Mouse (Mus musculus) CH12.LX (cell line): ENCODE data around the gene Srgap3. TPM values are rescaled to one million over a fixed set of nuclear protein-coding genes. Genes with fewer than 3 reads are reported as not detected.
A peak's percentile ranks its signal among the peaks of the same experiment; 100 is the strongest.

Experiments used
- DNase-seq: peaks from one replicate; pipeline ENCODE4 v3.0.0-alpha.2; 2013; ENCODE audit errors: extremely low read depth
- H3K27ac ChIP-seq: 2 replicates; pipeline ENCODE4 v1.5.1; 2012; ENCODE audit warnings: low read depth, mild to moderate bottlenecking, control low read depth, moderate library complexity; ENCODE audit not compliant: insufficient read depth
- H3K27me3 ChIP-seq: replicated peaks from 2 replicates; pipeline ENCODE3; 2012; ENCODE audit warnings: inconsistent platforms
- H3K36me3 ChIP-seq, 2 experiments: replicated peaks in 1 of 2; 2 replicates each; pipeline versions ENCODE3 to v1.6.1; 2012; ENCODE audit warnings: inconsistent platforms in 1 of 2, low read length in 1 of 2, mild to moderate bottlenecking in 1 of 2, mixed read lengths in 1 of 2, moderate library complexity in 1 of 2; ENCODE audit not compliant: control insufficient read depth in 1 of 2, insufficient read depth in 1 of 2
- H3K4me1 ChIP-seq, 2 experiments: 2 replicates each; pipeline ENCODE4 v1.6.1; 2012; ENCODE audit warnings: inconsistent platforms in 1 of 2, moderate library complexity in 1 of 2; ENCODE audit not compliant: insufficient read depth in 2 of 2, control insufficient read depth in 1 of 2
- H3K4me2 ChIP-seq: 2 replicates; pipeline ENCODE4 v1.6.1; 2012; ENCODE audit warnings: low read depth, mild to moderate bottlenecking, control low read depth; ENCODE audit not compliant: poor library complexity, insufficient read depth, severe bottlenecking
- H3K4me3 ChIP-seq, 3 experiments: fragments of 150-350 bp in 1 of 3; sonication (generic) in 1 of 3; replicated peaks in 1 of 3; 2 replicates each; pipeline versions ENCODE3 to v1.5.1; 2011 to 2012; ENCODE audit warnings: low read depth in 2 of 3, low read length in 2 of 3, mild to moderate bottlenecking in 2 of 3, moderate library complexity in 2 of 3, control low read depth in 1 of 3, improper control_type of control experiment in 1 of 3, inconsistent platforms in 1 of 3, mixed read lengths in 1 of 3; ENCODE audit not compliant: poor library complexity in 1 of 3
- H3K79me2 ChIP-seq: replicated peaks from 2 replicates; pipeline ENCODE4 v1.6.1; 2012; ENCODE audit warnings: mild to moderate bottlenecking, moderate library complexity; ENCODE audit not compliant: control insufficient read depth, poor library complexity, insufficient read depth, severe bottlenecking; ENCODE audit errors: extremely low read depth
- H3K9ac ChIP-seq: 2 replicates; pipeline ENCODE4 v1.6.1; 2012; ENCODE audit warnings: low read depth, mild to moderate bottlenecking, control low read depth, moderate library complexity; ENCODE audit not compliant: insufficient read depth
- H3K9me3 ChIP-seq: replicated peaks from 2 replicates; pipeline ENCODE3; 2012; ENCODE audit warnings: low read length, inconsistent platforms, mixed read lengths
- BHLHE40 ChIP-seq: IDR thresholded peaks from 2 replicates; pipeline ENCODE4 v1.6.1; 2011; ENCODE audit warnings: mild to moderate bottlenecking, low read depth, low read length, improper control_type of control experiment
- CHD1 ChIP-seq: IDR thresholded peaks from 2 replicates; pipeline ENCODE4 v1.6.1; 2012; ENCODE audit warnings: low read depth, low read length, improper control_type of control experiment, inconsistent platforms
- CHD2 ChIP-seq: IDR thresholded peaks from 2 replicates; pipeline ENCODE4 v1.6.1; 2011; ENCODE audit warnings: low read length, improper control_type of control experiment
- CTCF ChIP-seq, 2 experiments: IDR thresholded peaks in 1 of 2; conservative IDR thresholded peaks in 1 of 2; 2 replicates each; pipeline ENCODE4 v1.5.1; 2011 to 2012; ENCODE audit warnings: low read depth in 2 of 2, low read length in 2 of 2, improper control_type of control experiment in 1 of 2, inconsistent platforms in 1 of 2, mild to moderate bottlenecking in 1 of 2, moderate library complexity in 1 of 2
- ELF1 ChIP-seq: IDR thresholded peaks from 2 replicates; pipeline ENCODE4 v1.6.1; 2014; ENCODE audit warnings: low read depth, mild to moderate bottlenecking, inconsistent platforms, low read length, improper control_type of control experiment
- EP300 ChIP-seq: IDR thresholded peaks from 2 replicates; pipeline ENCODE4 v1.6.1; 2011; ENCODE audit warnings: low read length, improper control_type of control experiment
- ETS1 ChIP-seq: conservative IDR thresholded peaks from 2 replicates; pipeline ENCODE4 v1.6.1; 2012; ENCODE audit warnings: low read depth, mild to moderate bottlenecking, inconsistent platforms, low read length, improper control_type of control experiment, moderate library complexity
- GABPA ChIP-seq: IDR thresholded peaks from 2 replicates; pipeline ENCODE4 v1.6.1; 2012; ENCODE audit warnings: low read depth, low read length, improper control_type of control experiment, inconsistent platforms; ENCODE audit not compliant: insufficient replicate concordance
- HCFC1 ChIP-seq: IDR thresholded peaks from 2 replicates; pipeline ENCODE4 v1.6.1; 2012; ENCODE audit warnings: low read depth, mild to moderate bottlenecking, inconsistent platforms, low read length, improper control_type of control experiment
- IRF4 ChIP-seq: IDR thresholded peaks from 2 replicates; pipeline ENCODE4 v1.6.1; 2014; ENCODE audit warnings: low read depth, mild to moderate bottlenecking, inconsistent platforms, low read length, improper control_type of control experiment
- JUN ChIP-seq: IDR thresholded peaks from 2 replicates; pipeline ENCODE4 v1.6.1; 2011; ENCODE audit warnings: low read depth, mild to moderate bottlenecking, low read length, improper control_type of control experiment, moderate library complexity; ENCODE audit not compliant: insufficient read depth
- JUND ChIP-seq: conservative IDR thresholded peaks from 2 replicates; pipeline ENCODE4 v1.6.1; 2011; ENCODE audit warnings: low read depth, low read length, improper control_type of control experiment
- KAT2A ChIP-seq: IDR thresholded peaks from 2 replicates; pipeline ENCODE4 v1.6.1; 2012; ENCODE audit warnings: low read length, improper control_type of control experiment, inconsistent platforms; ENCODE audit not compliant: insufficient replicate concordance
- MAFK ChIP-seq: IDR thresholded peaks from 2 replicates; pipeline ENCODE4 v1.6.1; 2011; ENCODE audit warnings: low read length, improper control_type of control experiment; ENCODE audit not compliant: insufficient replicate concordance
- MAX ChIP-seq: IDR thresholded peaks from 2 replicates; pipeline ENCODE4 v1.6.1; 2011; ENCODE audit warnings: low read length, improper control_type of control experiment
- MAZ ChIP-seq: IDR thresholded peaks from 2 replicates; pipeline ENCODE4 v1.6.1; 2012; ENCODE audit warnings: low read depth, mild to moderate bottlenecking, inconsistent platforms, low read length, improper control_type of control experiment, moderate library complexity
- MEF2A ChIP-seq: IDR thresholded peaks from 2 replicates; pipeline ENCODE4 v1.6.1; 2014; ENCODE audit warnings: low read depth, mild to moderate bottlenecking, inconsistent platforms, low read length, improper control_type of control experiment, borderline replicate concordance
- MXI1 ChIP-seq: IDR thresholded peaks from 2 replicates; pipeline ENCODE4 v1.6.1; 2011; ENCODE audit warnings: mild to moderate bottlenecking, low read depth, low read length, improper control_type of control experiment
- MYC ChIP-seq: IDR thresholded peaks from 2 replicates; pipeline ENCODE4 v1.6.1; 2011; ENCODE audit warnings: low read depth, mild to moderate bottlenecking, improper control_type of control experiment, low read length
- NELFE ChIP-seq: IDR thresholded peaks from 2 replicates; pipeline ENCODE4 v1.6.1; 2011; ENCODE audit warnings: low read depth, low read length, improper control_type of control experiment
- NRF1 ChIP-seq: IDR thresholded peaks from 2 replicates; pipeline ENCODE4 v1.6.1; 2014; ENCODE audit warnings: low read depth, mild to moderate bottlenecking, inconsistent platforms, low read length, improper control_type of control experiment, moderate library complexity
- PAX5 ChIP-seq: IDR thresholded peaks from 2 replicates; pipeline ENCODE4 v1.6.1; 2012; ENCODE audit warnings: low read length, inconsistent platforms, mixed read lengths
- POLR2A ChIP-seq: IDR thresholded peaks from 2 replicates; pipeline ENCODE4 v1.6.1; 2011; ENCODE audit warnings: low read depth, mild to moderate bottlenecking, improper control_type of control experiment, low read length
- POLR2AphosphoS2 ChIP-seq: IDR thresholded peaks from 2 replicates; pipeline ENCODE4 v1.6.1; 2011; ENCODE audit warnings: low read depth, low read length, improper control_type of control experiment
- RAD21 ChIP-seq: IDR thresholded peaks from 2 replicates; pipeline ENCODE4 v1.6.1; 2011; ENCODE audit warnings: low read depth, mild to moderate bottlenecking, low read length, improper control_type of control experiment, moderate library complexity
- RCOR1 ChIP-seq: conservative IDR thresholded peaks from 2 replicates; pipeline ENCODE4 v1.6.1; 2012; ENCODE audit warnings: low read depth, mild to moderate bottlenecking, inconsistent platforms, low read length, improper control_type of control experiment
- SIN3A ChIP-seq: IDR thresholded peaks from 2 replicates; pipeline ENCODE4 v1.6.1; 2012; ENCODE audit warnings: low read length, improper control_type of control experiment, inconsistent platforms
- SMC3 ChIP-seq: IDR thresholded peaks from 2 replicates; pipeline ENCODE4 v1.6.1; 2011; ENCODE audit warnings: low read depth, low read length, improper control_type of control experiment
- TBP ChIP-seq: conservative IDR thresholded peaks from 2 replicates; pipeline ENCODE4 v1.6.1; 2011; ENCODE audit warnings: low read depth, low read length, improper control_type of control experiment
- TCF12 ChIP-seq: IDR thresholded peaks from 2 replicates; pipeline ENCODE4 v1.6.1; 2014; ENCODE audit warnings: low read depth, mild to moderate bottlenecking, inconsistent platforms, low read length, improper control_type of control experiment
- UBTF ChIP-seq: IDR thresholded peaks from 2 replicates; pipeline ENCODE4 v1.6.1; 2012; ENCODE audit warnings: low read depth, mild to moderate bottlenecking, inconsistent platforms, low read length, improper control_type of control experiment, moderate library complexity
- USF1 ChIP-seq: IDR thresholded peaks from 2 replicates; pipeline ENCODE4 v1.6.1; 2014; ENCODE audit warnings: low read depth, mild to moderate bottlenecking, inconsistent platforms, low read length, improper control_type of control experiment
- USF2 ChIP-seq: conservative IDR thresholded peaks from 2 replicates; pipeline ENCODE4 v1.6.1; 2011; ENCODE audit warnings: low read depth, low read length, improper control_type of control experiment
- ZC3H11A ChIP-seq: IDR thresholded peaks from 2 replicates; pipeline ENCODE4 v1.6.1; 2012; ENCODE audit warnings: low read depth, mild to moderate bottlenecking, inconsistent platforms, low read length, improper control_type of control experiment
- ZKSCAN1 ChIP-seq: IDR thresholded peaks from 2 replicates; pipeline ENCODE4 v1.6.1; 2012; ENCODE audit warnings: low read depth, inconsistent platforms, low read length, improper control_type of control experiment, borderline replicate concordance
- ZMIZ1 ChIP-seq: IDR thresholded peaks from 2 replicates; pipeline ENCODE4 v1.6.1; 2012; ENCODE audit warnings: low read depth, mild to moderate bottlenecking, inconsistent platforms, low read length, improper control_type of control experiment
- ZNF384 ChIP-seq: IDR thresholded peaks from 2 replicates; pipeline ENCODE4 v1.6.1; 2012; ENCODE audit warnings: low read depth, low read length, improper control_type of control experiment, inconsistent platforms
- dilution Hi-C: fragments of 300-500 bp; cut with MboI; formaldehyde crosslinking; loops from 2 replicates; pipeline ENCODE4 v1.14.3; 2020; ENCODE audit warnings: low sequenced_read_pairs; ENCODE audit not compliant: extremely low pct_unique_long_range_greater_than_20kb, extremely low pct_ligation_motif_present
- in situ Hi-C: fragments of 300-500 bp; cut with MboI; formaldehyde crosslinking; loops from 3 replicates; pipeline ENCODE4 v1.14.3; 2019; ENCODE audit warnings: low sequenced_read_pairs, low pct_ligation_motif_present, low pct_unique_long_range_greater_than_20kb, mixed read lengths
- polyA plus RNA-seq: library from polyadenylated mRNA; unstranded; fragments of >175 nt; gene quantifications from 2 replicates; pipeline ENCODE4 v1.2.1, GENCODE M21; 2012; ENCODE audit warnings: low read depth; ENCODE audit not compliant: insufficient read length
- total RNA-seq, 2 experiments: library from RNA; depleted of rRNA; stranded (reverse); fragments of 300-350 nt in 1 of 2; fragments of >200 nt in 1 of 2; gene quantifications; 2 replicates each; pipeline ENCODE4 v1.2.3; 2012 to 2014

The Srgap3 gene
- total and polyA plus RNA-seq, 3 experiments, result 1.5 to 4.5 (median 2.1) TPM

DNA sequence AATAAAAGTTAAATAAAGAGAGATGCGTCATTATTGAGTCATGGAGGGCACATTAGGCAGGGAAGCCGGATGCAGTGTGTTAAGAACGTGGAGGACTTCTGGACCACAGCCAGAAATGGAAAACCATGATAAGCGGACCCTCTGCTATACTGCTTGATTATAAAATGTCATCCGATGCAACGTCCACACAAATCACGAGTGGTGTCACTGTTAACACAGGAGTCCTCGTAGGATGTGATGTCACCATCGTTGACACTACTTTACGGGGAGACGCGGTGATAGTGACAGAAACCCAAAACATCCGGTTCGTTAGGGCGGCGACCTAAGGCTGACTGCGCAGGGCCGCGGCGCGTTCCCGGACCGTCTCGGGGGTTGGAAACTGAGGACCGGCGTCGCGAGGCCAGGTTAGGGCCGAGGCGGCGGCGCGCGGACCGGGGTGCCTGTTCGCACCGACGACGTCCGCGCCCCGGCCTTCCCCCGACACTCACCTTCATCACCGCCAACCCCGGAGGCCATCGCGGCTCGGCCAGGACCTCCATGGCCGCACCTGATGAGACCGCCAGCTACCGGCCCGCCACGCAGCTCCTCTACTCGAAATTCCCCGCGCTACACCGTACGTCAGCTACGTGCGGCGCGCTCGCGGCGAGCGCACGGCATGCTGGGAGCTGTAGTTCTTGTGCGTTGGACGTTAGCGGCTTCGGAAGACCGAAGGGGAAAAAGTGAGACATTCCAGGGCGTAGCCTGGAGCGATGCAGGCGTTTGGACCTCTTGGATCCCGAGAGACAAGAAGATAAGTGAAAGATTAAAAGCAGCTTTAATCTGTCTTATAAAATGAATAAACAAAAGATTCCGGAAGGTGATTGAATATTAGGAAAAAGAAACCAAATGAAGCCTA, 250.8 kb downstream of the Srgap3 start, which contains the start of gene Rad18:
Gene Rad18 (minus strand): TSS at position 631 of the 895 bp plus-strand sequence.
- Histone ChIP-seq H3K4me2 (peak within 1 kb of the TSS; percentile 95), H3K27me3 (peaks cover 3% of the 10 kb centered on the region), H3K4me1 (peaks cover 0 to 24% of the 10 kb centered on the region in 2 experiments; a peak in 3 of 4 replicates), H3K9ac (peak within 1 kb of the TSS; percentile 64), H3K27ac (peak within 1 kb of the TSS; percentile 66), H3K36me3 (peaks cover 9 to 30% of the 10 kb centered on the region in 2 experiments), H3K79me2 (peaks cover 21% of the 10 kb centered on the region), H3K4me3 (peak within 1 kb of the TSS; percentile 53 to 78 (median 77)), H3K9me3 (no peaks in the 10 kb centered on the region)
- in situ Hi-C loops, result no loop called here
- peak; percentile 90 for DNase-seq
- dilution Hi-C loops, result no loop called here
- TF ChIP-seq JUND, result peak; percentile 79; the same call in 1 of the 2 replicates
- no peak for TF ChIP-seq MAZ
- no peak for TF ChIP-seq PAX5
- TF ChIP-seq ETS1, result no peak; the same call in 1 of the 2 replicates
- TF ChIP-seq KAT2A, result peak; percentile 93; the same call in 1 of the 2 replicates
- TF ChIP-seq EP300, result 0 out of 2 replicates have a peak, but pooled peaks have one; percentile 36
- TF ChIP-seq USF2, result no peak
- peak; percentile 87; the same call in 1 of the 2 replicates for TF ChIP-seq MXI1
- TF ChIP-seq MAFK, result no peak
- no peak for TF ChIP-seq CTCF (conservative IDR thresholded peaks at IDR 0.05 in 1 of 2, IDR thresholded peaks at IDR 0.05 in 1 of 2; ENCODE audit: low read depth in 2 of 2, low read length in 2 of 2)
- TF ChIP-seq TCF12, result peak; percentile 55; the same call in 1 of the 2 replicates
- TF ChIP-seq ELF1, result peak; percentile 68
- peak; percentile 75; the same call in 1 of the 2 replicates for TF ChIP-seq ZMIZ1
- no peak for TF ChIP-seq SMC3
- peak; percentile 69 for TF ChIP-seq NRF1
- no peak for TF ChIP-seq RCOR1
- TF ChIP-seq ZKSCAN1, result no peak
- no peak for TF ChIP-seq RAD21
- no peak for TF ChIP-seq ZC3H11A
- TF ChIP-seq USF1, result no peak
- TF ChIP-seq TBP, result peak; percentile 8; the same call in 1 of the 2 replicates
- TF ChIP-seq HCFC1, result peak; percentile 95
- TF ChIP-seq MAX, result peak; percentile 73
- TF ChIP-seq GABPA, result peak; percentile 36; the same call in 1 of the 2 replicates
- peak; percentile 94 for TF ChIP-seq SIN3A
- 0 out of 2 replicates have a peak, but pooled peaks have one; percentile 35 for TF ChIP-seq MYC
- TF ChIP-seq POLR2AphosphoS2, result peak; percentile 74; the same call in 1 of the 2 replicates
- TF ChIP-seq BHLHE40, result no peak
- TF ChIP-seq NELFE, result peak; percentile 72
- no peak for TF ChIP-seq UBTF
- peak; percentile 68 for TF ChIP-seq JUN
- peak; percentile 32; the same call in 1 of the 2 replicates for TF ChIP-seq CHD1
- TF ChIP-seq CHD2, result peak; percentile 49; the same call in 1 of the 2 replicates
- TF ChIP-seq POLR2A, result peak; percentile 93
- no peak for TF ChIP-seq ZNF384
- TF ChIP-seq MEF2A, result no peak
- peak; percentile 27; the same call in 1 of the 2 replicates for TF ChIP-seq IRF4
